Mouse (Mus musculus) erythroblast, embryonic 14.5 days (primary cell): Measurements from ENCODE around the gene Bptf.

Source experiments
- GATA1 ChIP-seq: IDR thresholded peaks from 2 replicates; pipeline ENCODE4 v1.6.1; 2012; ENCODE audit warnings: low read length, inconsistent platforms, mixed read lengths
- TAL1 ChIP-seq: IDR thresholded peaks from 3 replicates; pipeline ENCODE4 v1.6.1; 2012; ENCODE audit warnings: low read length, inconsistent platforms, mixed read lengths

DNA sequence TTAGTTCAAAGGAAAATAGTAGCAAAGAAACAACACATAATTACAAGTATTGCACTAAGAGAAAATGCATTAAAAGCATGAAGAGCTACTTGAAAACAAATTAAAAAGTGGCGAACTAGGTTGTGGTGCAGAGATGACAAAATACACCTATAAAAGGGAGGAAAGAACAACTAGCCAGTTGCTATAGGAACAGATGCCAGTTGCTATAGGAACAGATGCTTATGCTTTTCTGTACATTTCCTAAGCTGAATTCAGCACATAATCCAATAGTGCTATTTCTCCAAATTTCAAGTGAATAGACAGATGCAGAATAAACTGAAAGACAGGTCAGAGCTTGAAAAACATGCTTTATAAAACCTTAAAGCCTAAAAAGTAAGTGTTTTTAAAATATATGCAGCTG, 67.3 kb downstream of the Bptf start:
- TF ChIP-seq TAL1 (no peak), GATA1 (no peak)
